Comparison of ENCODE assay signal across 18 mouse cellular contexts in genomic region chr13:114304684-114305083, GRCm38 (mm10).
DNase-seq lines count a peak whose midpoint lies in the region; TF ChIP-seq lines count a peak whose summit lies in the region.
"Had no signal": no experiment of that assay in that cellular context is flagged by ENCODE, and none has a peak within 500 bp of the region (broad histone marks: within the 10 kb centered on the region; RNA-seq: fewer than 3 reads in every experiment).

No protein-coding gene starts in this region.

- no peaks in the 10 kb centered on the region for H3K36me3 ChIP-seq in ES-Bruce4 (ENCODE audit: control insufficient read depth, insufficient read depth, low read length, poor library complexity, severe bottlenecking)
- H3K36me3 ChIP-seq: hindbrain, embryonic 15.5 days had no signal

- peak; percentile 63 for DNase-seq in right cerebral cortex, adult 18-20 months
- no peak for DNase-seq in right cerebral cortex, postnatal 14 days
- DNase-seq in brain, adult 2 months (ENCODE audit: low read depth, low spot score): peak; percentile 68
- no peak for DNase-seq in kidney, postnatal 10 days
- no peak for DNase-seq in gastrocnemius, adult 18-20 months (ENCODE audit: low spot score)
- DNase-seq: adrenal gland, postnatal 14 days; cerebellum, adult 18-20 months; cerebellum, postnatal 10 days; forebrain, postnatal 0 days; gastrocnemius, adult 2 months; gastrocnemius, postnatal 25 days; heart, adult 11 months; heart, postnatal 36 days had no signal

- TF ChIP-seq POLR2A in ES-Bruce4 (IDR thresholded peaks at IDR 0.05; ENCODE audit: insufficient read depth, low read length): no peak

- H3K4me3 ChIP-seq in ES-Bruce4 (ENCODE audit: low read depth, low read length): no peak overlapping the region
- H3K4me3 ChIP-seq: embryonic facial prominence, embryonic 10.5 days; forebrain, embryonic 13.5 days; gastrocnemius, adult 2 months; heart, embryonic 13.5 days; hindbrain, embryonic 15.5 days had no signal

- peaks cover 4% of the 10 kb centered on the region for H3K4me1 ChIP-seq in ES-Bruce4 (ENCODE audit: control insufficient read depth, insufficient read depth, low read length)
- H3K4me1 ChIP-seq: embryonic facial prominence, embryonic 10.5 days; forebrain, embryonic 13.5 days; heart, embryonic 13.5 days; hindbrain, embryonic 15.5 days had no signal

- TF ChIP-seq CTCF in ES-Bruce4 (IDR thresholded peaks at IDR 0.05; ENCODE audit: low read depth, low read length): no peak

- TF ChIP-seq EP300 in ES-Bruce4 (IDR thresholded peaks at IDR 0.05; ENCODE audit: insufficient read depth, low read depth, low read length): no peak

- no peaks in the 10 kb centered on the region for H3K27me3 ChIP-seq in ES-Bruce4 (ENCODE audit: control insufficient read depth, insufficient read depth, low read length, poor library complexity, severe bottlenecking)
- H3K27me3 ChIP-seq: forebrain, embryonic 13.5 days; heart, embryonic 13.5 days; hindbrain, embryonic 15.5 days had no signal

- no peaks in the 10 kb centered on the region for H3K9me3 ChIP-seq in ES-Bruce4 (replicated peaks; ENCODE audit: control insufficient read depth, insufficient read depth, low read length, poor library complexity, severe bottlenecking)
- H3K9me3 ChIP-seq: embryonic facial prominence, embryonic 10.5 days; forebrain, embryonic 13.5 days; heart, embryonic 13.5 days; hindbrain, embryonic 15.5 days had no signal

- no peak overlapping the region for H3K9ac ChIP-seq in ES-Bruce4 (ENCODE audit: low read depth, poor library complexity, severe bottlenecking)
- H3K9ac ChIP-seq: forebrain, embryonic 13.5 days; forebrain, postnatal 0 days; heart, embryonic 13.5 days; hindbrain, embryonic 15.5 days had no signal

- 0 out of 2 replicates have a peak overlapping the region, but pooled peaks have one; percentile 2 for H3K27ac ChIP-seq in ES-Bruce4 (ENCODE audit: insufficient read depth, low read length)
- H3K27ac ChIP-seq: embryonic facial prominence, embryonic 10.5 days; forebrain, embryonic 13.5 days; gastrocnemius, adult 2 months; heart, embryonic 13.5 days; hindbrain, embryonic 15.5 days had no signal

Comparison
In these comparisons a context has a peak if more than half of its experiments do, and no peak if none do; other contexts are left out.
1. DNase-seq: peak in right cerebral cortex, adult 18-20 months (single experiment) and brain, adult 2 months (single experiment); none in right cerebral cortex, postnatal 14 days (single experiment), kidney, postnatal 10 days (single experiment) and gastrocnemius, adult 18-20 months (single experiment).